Mouse (Mus musculus) ES-E14 (cell line): Measurements from ENCODE around the gene P3h3.

Experiments used
- CHD2 ChIP-seq: IDR thresholded peaks from 2 replicates; pipeline ENCODE4 v1.6.1; 2014; ENCODE audit warnings: mild to moderate bottlenecking, low read depth, low read length, inconsistent platforms
- HCFC1 ChIP-seq: IDR thresholded peaks from 2 replicates; pipeline ENCODE4 v1.6.1; 2012; ENCODE audit warnings: low read length, inconsistent platforms, borderline replicate concordance; ENCODE audit not compliant: insufficient read depth
- ZC3H11A ChIP-seq: IDR thresholded peaks from 2 replicates; pipeline ENCODE4 v1.6.1; 2012; ENCODE audit warnings: low read depth, mild to moderate bottlenecking, inconsistent platforms, low read length, borderline replicate concordance
- ZNF384 ChIP-seq: IDR thresholded peaks from 2 replicates; pipeline ENCODE4 v1.6.1; 2012; ENCODE audit warnings: low read depth, low read length, inconsistent platforms

DNA sequence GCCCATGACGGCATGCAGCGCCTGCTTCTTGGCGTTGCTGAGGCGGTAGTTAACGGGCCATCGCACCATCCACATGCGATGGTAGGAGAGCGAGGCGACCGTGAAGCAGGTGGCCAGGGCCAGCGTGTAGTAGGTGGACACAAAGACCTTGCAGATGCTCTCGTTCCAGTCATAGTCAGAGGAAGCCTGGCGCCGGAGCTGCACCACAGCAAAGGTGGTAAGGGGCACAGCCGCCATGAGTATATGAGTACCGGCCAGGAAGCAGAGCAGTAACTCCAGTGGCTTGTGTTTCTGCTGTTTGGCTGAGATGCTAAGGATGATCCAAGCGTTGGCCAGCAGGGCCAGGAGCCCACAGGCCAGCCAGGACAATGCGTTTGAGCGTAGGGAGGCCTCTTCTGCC is 3.7 kb upstream of the P3h3 start:
- TF ChIP-seq CHD2 (no peak), ZNF384 (no peak), HCFC1 (no peak), ZC3H11A (no peak)
